Mouse (Mus musculus) liver, embryonic 11.5 days (tissue): ENCODE results near the gene B4galnt4. TPM values are rescaled to one million over a fixed set of nuclear protein-coding genes. Genes with fewer than 3 reads are reported as not detected.

Experiments used
- ATAC-seq: fragments of 200-750 bp; cut with Nextera tagmentation; replicated peaks from 2 replicates; pipeline ENCODE4 v1.8.0; 2017; ENCODE audit warnings: moderate number of reproducible peaks, mild to moderate bottlenecking, moderate TSS enrichment, moderate library complexity; ENCODE audit not compliant: low FRiP score
- DNase-seq: peaks from one replicate; pipeline ENCODE4 v3.0.0-alpha.2; 2017; ENCODE audit warnings: low spot score
- H3K27ac ChIP-seq: fragments of 300-500 bp; sonication (generic); 2 replicates; pipeline ENCODE4 v1.5.1; 2014; ENCODE audit warnings: mild to moderate bottlenecking, low read depth, low read length, control low read depth
- H3K27me3 ChIP-seq: fragments of 300-500 bp; sonication (generic); replicated peaks from 2 replicates; pipeline ENCODE4 v1.6.1; 2014; ENCODE audit warnings: low read length, mixed read lengths; ENCODE audit not compliant: control insufficient read depth, insufficient read depth
- H3K36me3 ChIP-seq: fragments of 300-500 bp; sonication (generic); 2 replicates; pipeline ENCODE4 v1.6.1; 2014; ENCODE audit warnings: mild to moderate bottlenecking, low read length, moderate library complexity, mixed read lengths; ENCODE audit not compliant: control insufficient read depth, insufficient read depth
- H3K4me1 ChIP-seq: fragments of 300-500 bp; sonication (generic); replicated peaks from 2 replicates; pipeline ENCODE4 v1.6.1; 2014; ENCODE audit warnings: low read length, mixed read lengths; ENCODE audit not compliant: control insufficient read depth, insufficient read depth
- H3K4me2 ChIP-seq: fragments of 300-500 bp; sonication (generic); 2 replicates; pipeline ENCODE4 v1.6.1; 2014; ENCODE audit warnings: mild to moderate bottlenecking, control low read depth, moderate library complexity
- H3K4me3 ChIP-seq: fragments of 300-500 bp; sonication (generic); 2 replicates; pipeline ENCODE4 v1.5.1; 2014; ENCODE audit warnings: low read depth, low read length, control low read depth
- H3K9ac ChIP-seq: fragments of 300-500 bp; sonication (generic); 2 replicates; pipeline ENCODE4 v1.6.1; 2014; ENCODE audit warnings: low read depth, low read length, control low read depth
- H3K9me3 ChIP-seq: fragments of 300-500 bp; sonication (generic); 2 replicates; pipeline ENCODE4 v1.6.1; 2016; ENCODE audit warnings: low read length, inconsistent platforms, mixed read lengths; ENCODE audit not compliant: control insufficient read depth
- WGBS: fragments of 180-500 bp; shearing (Covaris S2); extraction: QIAGEN DNeasy Blood & Tissue Kit; methylation state at CpG from one replicate; pipeline ENCODE4 v1.1.7; 2014; 5-methylcytosine and 5-hydroxymethylcytosine counted together
- polyA plus RNA-seq: library from polyadenylated mRNA; unstranded; fragments of >200 nt; fragmentation: Nextera tagmentation; extraction: Ambion mirVana; gene quantifications from 2 replicates; pipeline ENCODE4 v1.2.1, GENCODE M21; 2014

The B4galnt4 gene
- polyA plus RNA-seq, 1 experiment from 2014 or later = 3.4 TPM

DNA sequence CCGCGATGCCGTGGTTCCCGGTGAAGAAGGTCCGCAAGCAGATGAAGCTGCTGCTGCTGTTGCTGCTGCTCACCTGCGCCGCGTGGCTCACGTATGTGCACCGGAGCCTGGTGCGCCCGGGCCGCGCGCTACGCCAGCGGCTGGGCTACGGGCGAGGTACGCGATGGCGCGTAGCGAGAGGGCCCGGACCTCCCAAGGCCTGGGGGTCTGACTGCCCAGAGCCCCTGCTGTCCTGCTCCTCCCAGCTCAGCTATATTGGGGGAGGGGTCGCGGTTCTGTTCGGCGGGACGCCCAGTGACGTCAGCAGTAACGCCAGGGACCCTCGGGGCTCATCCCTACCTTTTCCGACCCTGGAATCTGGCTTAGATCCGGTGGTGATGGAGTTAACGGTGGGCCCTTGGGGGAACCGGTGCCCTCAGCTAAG is 377 bp downstream of the B4galnt4 start:
- 4% methylated on average over 37 of the region's 37 CpGs for WGBS
- H3K27ac ChIP-seq = no peak overlapping the region

DNA sequence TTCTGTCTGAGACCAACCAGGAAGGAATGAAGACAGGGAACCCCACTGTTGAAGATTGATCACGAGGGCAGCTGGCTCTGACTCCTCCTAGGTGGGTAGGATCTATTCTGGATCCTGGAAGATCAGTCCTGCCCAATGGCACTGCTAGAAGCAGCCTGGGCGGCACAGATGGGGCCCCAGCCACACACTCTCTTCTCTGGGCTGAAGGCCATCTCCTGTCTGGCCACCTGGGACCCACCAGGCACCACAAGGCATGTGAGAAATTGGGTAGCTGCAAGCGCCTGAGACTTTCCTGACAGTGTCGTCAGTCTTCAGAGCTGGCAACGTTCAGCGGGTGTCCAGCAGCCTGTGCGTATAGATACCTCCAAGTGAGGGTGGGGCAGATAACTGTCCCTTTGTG is 1.6 kb downstream of the B4galnt4 start:
- ATAC-seq = no peak
- Histone ChIP-seq H3K4me2 (no peak overlapping the region), H3K27me3 (peaks cover 50% of the 10 kb centered on the region)

More for the DNA sequence above, 377 bp downstream of the B4galnt4 start:
- peak overlapping the region; percentile 79 for H3K4me2 ChIP-seq
- no peaks in the 10 kb centered on the region for H3K9me3 ChIP-seq
- H3K4me3 ChIP-seq = peak overlapping the region; percentile 56
- peaks cover 49% of the 10 kb centered on the region for H3K27me3 ChIP-seq
- ATAC-seq (0 out of 2 replicates have a peak, but pooled peaks have one; percentile 4), DNase-seq (no peak)
- H3K36me3 ChIP-seq = 0 out of 2 replicates have a peak, but pooled peaks cover 2% of the 10 kb centered on the region
- peaks cover 25% of the 10 kb centered on the region for H3K4me1 ChIP-seq
- H3K9ac ChIP-seq = peak overlapping the region; percentile 58

DNA sequence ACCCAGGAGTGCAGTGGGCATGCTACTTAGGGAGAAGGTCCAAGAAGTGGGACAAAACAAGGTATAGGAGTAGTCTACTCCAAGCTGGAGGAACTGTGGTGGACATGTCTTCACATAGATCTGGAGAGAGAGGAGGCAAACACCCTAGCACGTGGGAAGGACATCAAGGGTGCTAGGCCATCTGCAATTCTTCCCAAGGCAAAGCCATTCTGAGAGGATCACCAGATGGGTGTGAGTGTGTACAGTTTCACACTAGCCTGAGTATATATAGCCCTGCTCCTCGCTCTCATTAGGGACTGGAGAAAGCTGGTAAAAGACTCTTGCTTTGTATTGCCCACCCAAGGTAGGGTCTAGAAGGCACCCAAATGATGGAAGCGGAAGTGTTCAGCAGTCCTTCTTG is 2.4 kb downstream of the B4galnt4 start:
- Histone ChIP-seq H3K36me3 (0 out of 2 replicates have a peak, but pooled peaks cover 2% of the 10 kb centered on the region), H3K27ac (no peak overlapping the region), H3K27me3 (peaks cover 57% of the 10 kb centered on the region), H3K9ac (no peak overlapping the region), H3K4me3 (no peak overlapping the region), H3K4me2 (no peak overlapping the region), H3K9me3 (no peaks in the 10 kb centered on the region), H3K4me1 (peaks cover 25% of the 10 kb centered on the region)
- ATAC-seq = no peak
- DNase-seq = no peak
- WGBS = 80% methylated on average over 3 of the region's 3 CpGs

More for the DNA sequence above, 1.6 kb downstream of the B4galnt4 start:
- no peak for DNase-seq
- Histone ChIP-seq H3K36me3 (0 out of 2 replicates have a peak, but pooled peaks cover 2% of the 10 kb centered on the region), H3K4me3 (no peak overlapping the region), H3K4me1 (peaks cover 25% of the 10 kb centered on the region), H3K9me3 (no peaks in the 10 kb centered on the region), H3K27ac (no peak overlapping the region), H3K9ac (no peak overlapping the region)
- WGBS = 55% methylated on average over 7 of the region's 7 CpGs

DNA sequence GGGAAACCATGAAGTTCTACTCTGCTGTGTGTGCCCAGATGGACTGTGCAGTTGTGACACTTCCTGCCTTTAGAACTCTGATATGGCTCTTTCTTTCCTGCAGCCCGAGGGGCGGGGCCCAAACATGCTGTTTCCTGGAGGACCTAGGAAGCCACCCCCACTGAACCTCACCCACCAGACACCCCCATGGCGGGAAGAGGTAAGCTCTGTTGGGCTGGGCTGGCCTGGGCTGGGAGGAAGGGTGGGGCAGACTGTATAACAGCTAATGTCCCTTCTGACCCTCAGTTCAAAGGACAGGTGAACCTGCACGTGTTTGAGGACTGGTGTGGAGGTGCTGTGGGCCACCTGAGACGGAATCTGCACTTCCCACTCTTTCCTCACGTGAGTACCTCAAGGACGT is 3.3 kb downstream of the B4galnt4 start:
- H3K4me3 ChIP-seq = no peak overlapping the region
- no peak overlapping the region; the same call in 1 of the 2 replicates for H3K4me2 ChIP-seq
- no peak overlapping the region for H3K27ac ChIP-seq
- peaks cover 57% of the 10 kb centered on the region for H3K27me3 ChIP-seq
- no peaks in the 10 kb centered on the region for H3K9me3 ChIP-seq
- H3K4me1 ChIP-seq = peaks cover 25% of the 10 kb centered on the region
- DNase-seq = peak; percentile 31
- H3K9ac ChIP-seq = no peak overlapping the region
- WGBS = 50% methylated on average over 7 of the region's 7 CpGs
- ATAC-seq = peak; percentile 27
- H3K36me3 ChIP-seq = 0 out of 2 replicates have a peak, but pooled peaks cover 2% of the 10 kb centered on the region

DNA sequence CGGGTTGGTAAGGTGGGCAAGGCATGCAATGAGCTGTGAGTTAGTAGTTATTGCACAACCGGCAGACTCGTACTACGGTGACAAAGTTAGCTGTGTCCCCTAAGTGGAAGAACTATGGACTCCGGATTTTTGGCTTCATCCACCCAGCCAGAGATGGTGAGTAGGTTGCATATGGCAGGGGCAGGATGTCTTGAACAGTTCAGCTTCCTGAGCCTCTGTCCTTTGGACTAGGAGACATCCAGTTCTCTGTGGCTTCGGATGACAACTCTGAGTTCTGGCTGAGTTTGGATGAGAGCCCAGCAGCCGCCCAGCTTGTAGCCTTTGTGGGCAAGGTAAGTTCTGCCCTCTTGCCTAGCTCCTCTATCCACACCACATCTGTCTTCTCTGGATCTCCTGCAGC is 3.7 kb downstream of the B4galnt4 start:
- 84% methylated on average over 7 of the region's 7 CpGs for WGBS

DNA sequence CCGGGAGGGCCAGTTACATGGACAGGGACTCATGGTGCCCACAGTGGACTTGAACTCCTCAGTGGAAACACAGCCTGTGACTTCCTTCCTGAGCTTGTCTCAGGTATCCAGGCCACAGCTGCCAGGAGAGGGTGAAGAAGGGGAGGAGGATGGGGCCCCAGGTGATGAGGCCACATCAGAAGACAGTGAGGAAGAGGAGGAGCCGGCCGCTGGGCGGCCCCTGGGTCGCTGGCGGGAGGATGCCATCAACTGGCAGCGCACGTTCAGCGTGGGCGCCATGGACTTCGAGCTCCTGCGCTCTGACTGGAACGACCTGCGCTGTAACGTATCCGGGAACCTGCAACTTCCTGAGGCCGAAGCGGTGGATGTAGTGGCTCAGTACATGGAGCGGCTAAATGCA is 7.4 kb downstream of the B4galnt4 start:
- WGBS = 60% methylated on average over 19 of the region's 19 CpGs
- Histone ChIP-seq H3K36me3 (0 out of 2 replicates have a peak, but pooled peaks cover 2% of the 10 kb centered on the region), H3K4me2 (no peak overlapping the region), H3K27ac (no peak overlapping the region), H3K4me1 (peaks cover 14% of the 10 kb centered on the region), H3K4me3 (no peak overlapping the region), H3K9me3 (no peaks in the 10 kb centered on the region), H3K27me3 (peaks cover 58% of the 10 kb centered on the region), H3K9ac (no peak overlapping the region)
- ATAC-seq = no peak
- no peak for DNase-seq

More for the DNA sequence above, 3.7 kb downstream of the B4galnt4 start:
- Histone ChIP-seq H3K4me2 (no peak overlapping the region), H3K4me1 (peaks cover 25% of the 10 kb centered on the region), H3K27ac (no peak overlapping the region), H3K9me3 (no peaks in the 10 kb centered on the region), H3K4me3 (no peak overlapping the region), H3K9ac (no peak overlapping the region), H3K27me3 (peaks cover 59% of the 10 kb centered on the region), H3K36me3 (0 out of 2 replicates have a peak, but pooled peaks cover 2% of the 10 kb centered on the region)
- DNase-seq (no peak), ATAC-seq (no peak)

DNA sequence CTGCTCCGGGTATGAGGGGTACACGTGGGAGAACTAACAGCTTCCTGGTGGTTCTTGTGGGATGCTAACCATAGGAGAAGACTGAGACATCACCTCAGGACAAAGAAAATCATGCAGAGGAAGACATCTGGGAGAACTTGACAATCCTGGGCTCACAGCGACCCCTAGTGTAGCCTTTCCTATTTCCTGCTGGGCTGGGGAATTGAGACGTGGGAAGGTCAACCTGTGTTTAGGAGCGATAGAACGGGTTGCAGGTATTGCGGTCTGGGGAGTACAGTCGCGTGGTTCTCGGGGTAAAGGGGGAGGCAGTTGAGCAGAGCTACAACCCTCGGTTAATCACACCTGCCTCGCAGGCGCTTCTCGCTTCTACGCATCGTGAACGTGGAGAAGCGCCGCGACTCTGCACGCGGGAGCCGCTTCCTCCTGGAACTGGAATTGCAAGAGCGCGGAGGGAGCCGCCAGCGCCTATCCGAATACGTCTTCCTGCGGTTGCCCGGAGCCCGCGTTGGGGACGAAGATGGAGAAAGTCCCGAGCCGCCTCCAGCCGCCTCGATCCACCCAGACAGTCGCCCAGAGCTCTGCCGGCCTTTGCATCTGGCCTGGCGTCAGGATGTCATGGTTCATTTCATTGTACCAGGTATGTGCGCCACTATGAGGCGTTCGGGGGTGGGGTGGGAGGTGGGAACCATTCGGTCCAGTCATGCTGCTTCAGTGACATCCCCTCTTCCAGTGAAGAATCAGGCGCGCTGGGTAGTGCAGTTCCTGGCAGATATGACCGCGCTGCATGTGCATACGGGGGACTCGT is 9.4 kb downstream of the B4galnt4 start:
- peak overlapping the region; percentile 43 for H3K4me3 ChIP-seq
- H3K9ac ChIP-seq = peak overlapping the region; percentile 39; the same call in 1 of the 2 replicates
- peaks cover 56% of the 10 kb centered on the region for H3K27me3 ChIP-seq
- H3K27ac ChIP-seq = no peak overlapping the region
- DNase-seq (peak; percentile 72), ATAC-seq (no peak)
- WGBS = 2% methylated on average over 51 of the region's 51 CpGs
- H3K4me1 ChIP-seq = peaks cover 6% of the 10 kb centered on the region
- H3K4me2 ChIP-seq = peak overlapping the region; percentile 85
- H3K9me3 ChIP-seq = no peaks in the 10 kb centered on the region
- no peaks in the 10 kb centered on the region for H3K36me3 ChIP-seq

DNA sequence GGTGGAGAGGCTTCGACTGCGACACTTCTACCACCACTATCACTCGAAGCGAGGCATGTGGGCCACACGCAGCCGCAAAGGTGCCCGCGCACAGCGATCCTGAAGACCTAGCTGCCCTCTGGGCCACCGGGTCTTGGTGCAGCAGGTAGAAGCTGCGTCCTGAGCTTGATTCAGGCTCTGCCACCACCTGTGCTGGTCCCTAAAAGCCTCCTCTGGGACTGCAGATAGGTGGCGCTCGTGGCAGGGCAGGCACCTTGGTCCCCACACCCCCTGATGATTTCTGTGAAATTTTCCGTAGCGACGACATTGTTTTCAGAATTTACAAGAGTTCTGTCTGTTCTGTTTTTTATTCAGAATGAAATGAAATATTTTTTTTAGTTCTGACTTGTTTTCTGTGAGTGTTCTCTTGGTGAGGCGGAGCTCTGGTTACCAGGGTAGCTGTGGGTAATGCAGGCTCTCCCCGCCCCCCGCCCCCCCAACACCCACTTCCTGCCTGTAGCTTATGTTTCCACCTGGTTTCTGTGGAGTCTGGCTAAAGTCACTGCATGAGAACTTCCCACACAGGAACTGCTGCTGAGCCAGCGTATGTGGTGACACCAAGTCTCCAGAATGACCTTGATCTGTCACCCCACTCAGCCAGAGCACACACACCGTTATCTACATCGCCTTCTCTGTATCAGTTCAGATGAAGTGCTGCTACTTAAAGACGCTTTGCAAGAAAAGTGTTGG is 11.3 kb downstream of the B4galnt4 start:
- Histone ChIP-seq H3K4me2 (no peak overlapping the region), H3K27ac (no peak overlapping the region), H3K9ac (no peak overlapping the region), H3K4me1 (peaks cover 6% of the 10 kb centered on the region), H3K27me3 (peaks cover 49% of the 10 kb centered on the region), H3K9me3 (no peaks in the 10 kb centered on the region), H3K36me3 (no peaks in the 10 kb centered on the region), H3K4me3 (no peak overlapping the region)
- no peak for ATAC-seq
- WGBS = 18% methylated on average over 23 of the region's 23 CpGs
- peak; percentile 31 for DNase-seq
